Mouse (Mus musculus): ENCODE data around the gene Dido1. TPM values are rescaled to one million over a fixed set of nuclear protein-coding genes. Genes with fewer than 3 reads are reported as not detected.

Dido1 gene
- total and polyA plus RNA-seq, 2 experiments from 2014 or later, result 12.2 to 28.3 TPM

- Histone ChIP-seq H3K4me2 (ENCODE audit: low read depth, low read length) (no peak overlapping the region), H3K4me1 (ENCODE audit: control insufficient read depth, insufficient read depth) (no peaks in the 10 kb centered on the region), H3K9ac (replicated peaks; ENCODE audit: low read depth, low read length) (no peak overlapping the region), H3K4me3 (ENCODE audit: low read depth, low read length) (no peak overlapping the region), H3K27me3 (ENCODE audit: control insufficient read depth, insufficient read depth, low read length) (no peaks in the 10 kb centered on the region), H3K36me3 (replicated peaks; ENCODE audit: control insufficient read depth, insufficient read depth, low read length) (no peaks in the 10 kb centered on the region), H3K27ac (ENCODE audit: low read depth) (no peak overlapping the region), H3K9me3 (replicated peaks; ENCODE audit: control insufficient read depth, low read length) (no peaks in the 10 kb centered on the region)
- 55% methylated on average over 7 of the region's 7 CpGs for WGBS
- DNase-seq (ENCODE audit: low spot score), result no peak
- ATAC-seq (ENCODE audit: insufficient read depth, low read depth), result no peak
- TF ChIP-seq EP300 (IDR thresholded peaks at IDR 0.05; ENCODE audit: low read depth) (no peak), CTCF (IDR thresholded peaks at IDR 0.05; ENCODE audit: low read depth) (no peak)
These were observed 31.6 kb upstream of the Dido1 start for GRCm38 (mm10) chr2:180741421-180741820.

GRCm38 (mm10) chr2:180740349-180740748 lies 30.6 kb upstream of the Dido1 start:
- DNase-seq (ENCODE audit: low spot score) (no peak), ATAC-seq (ENCODE audit: insufficient read depth, low read depth) (no peak)
- no peak overlapping the region for H3K27ac ChIP-seq (ENCODE audit: low read depth)
- no peaks in the 10 kb centered on the region for H3K4me1 ChIP-seq (ENCODE audit: control insufficient read depth, insufficient read depth)
- no peak overlapping the region for H3K4me3 ChIP-seq (ENCODE audit: low read depth, low read length)
- no peaks in the 10 kb centered on the region for H3K9me3 ChIP-seq (replicated peaks; ENCODE audit: control insufficient read depth, low read length)
- TF ChIP-seq CTCF (IDR thresholded peaks at IDR 0.05; ENCODE audit: low read depth) (no peak), EP300 (IDR thresholded peaks at IDR 0.05; ENCODE audit: low read depth) (no peak)
- H3K4me2 ChIP-seq (ENCODE audit: low read depth, low read length), result no peak overlapping the region
- WGBS, result 22% methylated on average over 3 of the region's 3 CpGs
- no peaks in the 10 kb centered on the region for H3K27me3 ChIP-seq (ENCODE audit: control insufficient read depth, insufficient read depth, low read length)
- H3K9ac ChIP-seq (replicated peaks; ENCODE audit: low read depth, low read length), result no peak overlapping the region
- H3K36me3 ChIP-seq (replicated peaks; ENCODE audit: control insufficient read depth, insufficient read depth, low read length), result no peaks in the 10 kb centered on the region

- Histone ChIP-seq H3K4me3 (ENCODE audit: low read depth, low read length) (no peak overlapping the region), H3K4me1 (ENCODE audit: control insufficient read depth, insufficient read depth) (no peaks in the 10 kb centered on the region), H3K27me3 (ENCODE audit: control insufficient read depth, insufficient read depth, low read length) (peaks cover 6% of the 10 kb centered on the region; the same call in 1 of the 2 replicates), H3K9me3 (replicated peaks; ENCODE audit: control insufficient read depth, low read length) (no peaks in the 10 kb centered on the region), H3K27ac (ENCODE audit: low read depth) (no peak overlapping the region), H3K9ac (replicated peaks; ENCODE audit: low read depth, low read length) (no peak overlapping the region), H3K4me2 (ENCODE audit: low read depth, low read length) (no peak overlapping the region), H3K36me3 (replicated peaks; ENCODE audit: control insufficient read depth, insufficient read depth, low read length) (no peaks in the 10 kb centered on the region)
- TF ChIP-seq EP300 (IDR thresholded peaks at IDR 0.05; ENCODE audit: low read depth) (no peak), CTCF (IDR thresholded peaks at IDR 0.05; ENCODE audit: low read depth) (no peak)
- 71% methylated on average over 2 of the region's 2 CpGs for WGBS
- DNase-seq (ENCODE audit: low spot score) (no peak), ATAC-seq (ENCODE audit: insufficient read depth, low read depth) (no peak)
These were observed 28.2 kb upstream of the Dido1 start for GRCm38 (mm10) chr2:180737984-180738383.

- peaks cover 6% of the 10 kb centered on the region; the same call in 1 of the 2 replicates for H3K27me3 ChIP-seq (ENCODE audit: control insufficient read depth, insufficient read depth, low read length)
These were observed 25.4 kb upstream of the Dido1 start for GRCm38 (mm10) chr2:180735232-180735631.

GRCm38 (mm10) chr2:180731984-180732383 lies 22.2 kb upstream of the Dido1 start:
- H3K27ac ChIP-seq (ENCODE audit: low read depth), result no peak overlapping the region
- H3K9me3 ChIP-seq (replicated peaks; ENCODE audit: control insufficient read depth, low read length), result no peaks in the 10 kb centered on the region
- H3K4me2 ChIP-seq (ENCODE audit: low read depth, low read length), result no peak overlapping the region
- ATAC-seq (ENCODE audit: insufficient read depth, low read depth) (no peak), DNase-seq (ENCODE audit: low spot score) (no peak)
- TF ChIP-seq CTCF (IDR thresholded peaks at IDR 0.05; ENCODE audit: low read depth) (no peak), EP300 (IDR thresholded peaks at IDR 0.05; ENCODE audit: low read depth) (no peak)
- WGBS, result 62% methylated on average over 6 of the region's 6 CpGs
- H3K4me1 ChIP-seq (ENCODE audit: control insufficient read depth, insufficient read depth), result no peaks in the 10 kb centered on the region
- peaks cover 6% of the 10 kb centered on the region; the same call in 1 of the 2 replicates for H3K27me3 ChIP-seq (ENCODE audit: control insufficient read depth, insufficient read depth, low read length)
- H3K9ac ChIP-seq (replicated peaks; ENCODE audit: low read depth, low read length), result no peak overlapping the region
- no peaks in the 10 kb centered on the region for H3K36me3 ChIP-seq (replicated peaks; ENCODE audit: control insufficient read depth, insufficient read depth, low read length)
- no peak overlapping the region for H3K4me3 ChIP-seq (ENCODE audit: low read depth, low read length)

More at GRCm38 (mm10) chr2:180735232-180735631, 25.4 kb upstream of the Dido1 start:
- H3K4me2 ChIP-seq (ENCODE audit: low read depth, low read length), result no peak overlapping the region
- no peak overlapping the region for H3K27ac ChIP-seq (ENCODE audit: low read depth)
- WGBS, result 69% methylated on average over 7 of the region's 7 CpGs
- H3K9me3 ChIP-seq (replicated peaks; ENCODE audit: control insufficient read depth, low read length), result no peaks in the 10 kb centered on the region
- H3K4me3 ChIP-seq (ENCODE audit: low read depth, low read length), result no peak overlapping the region
- no peaks in the 10 kb centered on the region for H3K4me1 ChIP-seq (ENCODE audit: control insufficient read depth, insufficient read depth)
- ATAC-seq (ENCODE audit: insufficient read depth, low read depth) (no peak), DNase-seq (ENCODE audit: low spot score) (no peak)
- TF ChIP-seq EP300 (IDR thresholded peaks at IDR 0.05; ENCODE audit: low read depth), result no peak
- no peak for TF ChIP-seq CTCF (IDR thresholded peaks at IDR 0.05; ENCODE audit: low read depth)
- H3K36me3 ChIP-seq (replicated peaks; ENCODE audit: control insufficient read depth, insufficient read depth, low read length), result no peaks in the 10 kb centered on the region
- H3K9ac ChIP-seq (replicated peaks; ENCODE audit: low read depth, low read length), result no peak overlapping the region

GRCm38 (mm10) chr2:180731036-180731435 lies 21.2 kb upstream of the Dido1 start:
- Histone ChIP-seq H3K9ac (replicated peaks; ENCODE audit: low read depth, low read length) (no peak overlapping the region), H3K4me1 (ENCODE audit: control insufficient read depth, insufficient read depth) (peaks cover under 1% of the 10 kb centered on the region; the same call in 1 of the 2 replicates), H3K9me3 (replicated peaks; ENCODE audit: control insufficient read depth, low read length) (no peaks in the 10 kb centered on the region), H3K36me3 (replicated peaks; ENCODE audit: control insufficient read depth, insufficient read depth, low read length) (no peaks in the 10 kb centered on the region), H3K4me3 (ENCODE audit: low read depth, low read length) (no peak overlapping the region), H3K27ac (ENCODE audit: low read depth) (no peak overlapping the region), H3K27me3 (ENCODE audit: control insufficient read depth, insufficient read depth, low read length) (peaks cover 6% of the 10 kb centered on the region; the same call in 1 of the 2 replicates), H3K4me2 (ENCODE audit: low read depth, low read length) (no peak overlapping the region)
- ATAC-seq (ENCODE audit: insufficient read depth, low read depth) (no peak), DNase-seq (ENCODE audit: low spot score) (no peak)
- WGBS, result 56% methylated on average over 3 of the region's 3 CpGs
- TF ChIP-seq EP300 (IDR thresholded peaks at IDR 0.05; ENCODE audit: low read depth) (no peak), CTCF (IDR thresholded peaks at IDR 0.05; ENCODE audit: low read depth) (no peak)

All from heart, postnatal 0 days (tissue).